Mouse (Mus musculus): ENCODE results near the gene Mpzl2.

- TF ChIP-seq CTCF (IDR thresholded peaks at IDR 0.05; ENCODE audit: extremely low read depth, insufficient read depth, low read length), result no peak
- no peak for TF ChIP-seq POLR2A (IDR thresholded peaks at IDR 0.05; ENCODE audit: extremely low read depth, insufficient read depth, low read length)
These were observed 30.2 kb upstream of the Mpzl2 start, which contains the start of gene Cd3e for GRCm38 (mm10) chr9:45009180-45010078.
